Mouse (Mus musculus): ENCODE measurements at regions not wholly inside any gene's neighbourhood (a gene's known extent, or its start where the extent isn't known, plus 50 kb on each side); places are given as distances from the start of the nearest gene placed in this dataset.

- no peaks in the 10 kb centered on the region for H3K27me3 ChIP-seq (ENCODE audit: control insufficient read depth, insufficient read depth, insufficient read length)
- H3K4me2 ChIP-seq (ENCODE audit: low read depth) = no peak overlapping the region
- H3K79me2 ChIP-seq (ENCODE audit: control insufficient read depth, insufficient read depth) = no peaks in the 10 kb centered on the region
- H3K36me3 ChIP-seq (ENCODE audit: control insufficient read depth, insufficient read depth) = no peaks in the 10 kb centered on the region
- TF ChIP-seq MYOD1 (IDR thresholded peaks at IDR 0.05; ENCODE audit: control insufficient read depth in 1 of 3, insufficient read length in 2 of 3, low read depth in 2 of 3) (peak in 2 of 3 experiments; percentile 8 to 13), CEBPB (IDR thresholded peaks at IDR 0.05; ENCODE audit: insufficient read depth, poor library complexity, severe bottlenecking) (no peak)
- H3ac ChIP-seq (ENCODE audit: control insufficient read depth, insufficient read length) = no peak overlapping the region
- no peak overlapping the region for H3K4me3 ChIP-seq
Measured at GRCm38 (mm10) chr15:63079825-63080224, 765.2 kb downstream of the Gsdmc2 start.

GRCm38 (mm10) chr15:63071921-63072320 lies 773.1 kb downstream of the Gsdmc2 start:
- Histone ChIP-seq H3K4me3 (no peak overlapping the region), H3K4me2 (ENCODE audit: low read depth) (no peak overlapping the region), H3ac (ENCODE audit: control insufficient read depth, insufficient read length) (no peak overlapping the region), H3K79me2 (ENCODE audit: control insufficient read depth, insufficient read depth) (no peaks in the 10 kb centered on the region), H3K27me3 (ENCODE audit: control insufficient read depth, insufficient read depth, insufficient read length) (no peaks in the 10 kb centered on the region), H3K36me3 (ENCODE audit: control insufficient read depth, insufficient read depth) (no peaks in the 10 kb centered on the region)
- TF ChIP-seq MYOG (IDR thresholded peaks at IDR 0.05; ENCODE audit: control insufficient read depth in 1 of 3, insufficient read depth in 1 of 3, insufficient read length in 2 of 3, low read depth in 2 of 3) = no peak
- TF ChIP-seq POLR2AphosphoS2 (IDR thresholded peaks at IDR 0.05; ENCODE audit: insufficient read length, low read depth) = no peak
- TF ChIP-seq USF1 (IDR thresholded peaks at IDR 0.05; ENCODE audit: low read depth) = no peak
- TF ChIP-seq E2F4 (IDR thresholded peaks at IDR 0.05; ENCODE audit: insufficient read depth) = no peak
- TF ChIP-seq CEBPB (IDR thresholded peaks at IDR 0.05; ENCODE audit: insufficient read depth, poor library complexity, severe bottlenecking) = no peak
- no peak for TF ChIP-seq TCF3 (IDR thresholded peaks at IDR 0.05; ENCODE audit: insufficient read length, low read depth)
- no peak for TF ChIP-seq REST (IDR thresholded peaks at IDR 0.05; ENCODE audit: insufficient read depth, insufficient read length)
- no peak for TF ChIP-seq MYOD1 (IDR thresholded peaks at IDR 0.05; ENCODE audit: control insufficient read depth in 1 of 3, insufficient read length in 2 of 3, low read depth in 2 of 3)
- no peak for TF ChIP-seq SRF (IDR thresholded peaks at IDR 0.05; ENCODE audit: control insufficient read depth, insufficient read length, low read depth)
- no peak for TF ChIP-seq POLR2A (IDR thresholded peaks at IDR 0.05; ENCODE audit: insufficient read length, low read depth)
- TF ChIP-seq TCF12 (IDR thresholded peaks at IDR 0.05; ENCODE audit: insufficient read depth, poor library complexity, severe bottlenecking) = no peak
- no peak for TF ChIP-seq MAX (IDR thresholded peaks at IDR 0.05; ENCODE audit: low read depth)

GRCm38 (mm10) chr15:63067126-63067525 lies 777.9 kb downstream of the Gsdmc2 start:
- TF ChIP-seq MAX (IDR thresholded peaks at IDR 0.05; ENCODE audit: low read depth) (no peak), MYOD1 (IDR thresholded peaks at IDR 0.05; ENCODE audit: control insufficient read depth in 1 of 3, insufficient read length in 2 of 3, low read depth in 2 of 3) (no peak), USF1 (IDR thresholded peaks at IDR 0.05; ENCODE audit: low read depth) (no peak), TCF12 (IDR thresholded peaks at IDR 0.05; ENCODE audit: insufficient read depth, poor library complexity, severe bottlenecking) (no peak), E2F4 (IDR thresholded peaks at IDR 0.05; ENCODE audit: insufficient read depth) (no peak), POLR2AphosphoS2 (IDR thresholded peaks at IDR 0.05; ENCODE audit: insufficient read length, low read depth) (no peak), TCF3 (IDR thresholded peaks at IDR 0.05; ENCODE audit: insufficient read length, low read depth) (no peak), MYOG (IDR thresholded peaks at IDR 0.05; ENCODE audit: control insufficient read depth in 1 of 3, insufficient read depth in 1 of 3, insufficient read length in 2 of 3, low read depth in 2 of 3) (no peak), CEBPB (IDR thresholded peaks at IDR 0.05; ENCODE audit: insufficient read depth, poor library complexity, severe bottlenecking) (no peak), SRF (IDR thresholded peaks at IDR 0.05; ENCODE audit: control insufficient read depth, insufficient read length, low read depth) (no peak), REST (IDR thresholded peaks at IDR 0.05; ENCODE audit: insufficient read depth, insufficient read length) (no peak), POLR2A (IDR thresholded peaks at IDR 0.05; ENCODE audit: insufficient read length, low read depth) (no peak)
- Histone ChIP-seq H3K79me2 (ENCODE audit: control insufficient read depth, insufficient read depth) (no peaks in the 10 kb centered on the region), H3K4me2 (ENCODE audit: low read depth) (no peak overlapping the region), H3K27me3 (ENCODE audit: control insufficient read depth, insufficient read depth, insufficient read length) (no peaks in the 10 kb centered on the region), H3ac (ENCODE audit: control insufficient read depth, insufficient read length) (no peak overlapping the region), H3K36me3 (ENCODE audit: control insufficient read depth, insufficient read depth) (no peaks in the 10 kb centered on the region), H3K4me3 (no peak overlapping the region)

- H3K36me3 ChIP-seq (ENCODE audit: control insufficient read depth, insufficient read depth) = no peaks in the 10 kb centered on the region
- H3K4me3 ChIP-seq = no peak overlapping the region
- no peaks in the 10 kb centered on the region for H3K79me2 ChIP-seq (ENCODE audit: control insufficient read depth, insufficient read depth)
- peak overlapping the region; percentile 38 for H3K4me2 ChIP-seq (ENCODE audit: low read depth)
- H3ac ChIP-seq (ENCODE audit: control insufficient read depth, insufficient read length) = no peak overlapping the region
- no peaks in the 10 kb centered on the region for H3K27me3 ChIP-seq (ENCODE audit: control insufficient read depth, insufficient read depth, insufficient read length)
- TF ChIP-seq MYOG (IDR thresholded peaks at IDR 0.05; ENCODE audit: control insufficient read depth in 1 of 3, insufficient read depth in 1 of 3, insufficient read length in 2 of 3, low read depth in 2 of 3) (no peak), CEBPB (IDR thresholded peaks at IDR 0.05; ENCODE audit: insufficient read depth, poor library complexity, severe bottlenecking) (0 out of 2 replicates have a peak, but pooled peaks have one; percentile 10), REST (IDR thresholded peaks at IDR 0.05; ENCODE audit: insufficient read depth, insufficient read length) (no peak), SRF (IDR thresholded peaks at IDR 0.05; ENCODE audit: control insufficient read depth, insufficient read length, low read depth) (no peak)
Measured at GRCm38 (mm10) chr15:63066020-63066439, 778.9 kb downstream of the Gsdmc2 start.

GRCm38 (mm10) chr15:63061891-63062290 lies 783.1 kb downstream of the Gsdmc2 start:
- Histone ChIP-seq H3K27me3 (ENCODE audit: control insufficient read depth, insufficient read depth, insufficient read length) (no peaks in the 10 kb centered on the region), H3K4me2 (ENCODE audit: low read depth) (no peak overlapping the region), H3K36me3 (ENCODE audit: control insufficient read depth, insufficient read depth) (no peaks in the 10 kb centered on the region), H3ac (ENCODE audit: control insufficient read depth, insufficient read length) (no peak overlapping the region), H3K79me2 (ENCODE audit: control insufficient read depth, insufficient read depth) (no peaks in the 10 kb centered on the region), H3K4me3 (no peak overlapping the region)
- no peak for TF ChIP-seq MYOD1 (IDR thresholded peaks at IDR 0.05; ENCODE audit: control insufficient read depth in 1 of 3, insufficient read length in 2 of 3, low read depth in 2 of 3)
- TF ChIP-seq MAX (IDR thresholded peaks at IDR 0.05; ENCODE audit: low read depth) = no peak
